Mouse (Mus musculus) spleen, embryonic (tissue): ENCODE results near the gene Slc1a2.

Experiments used
- CTCF ChIA-PET: fragments of 350-600 bp; sonication (Branson Sonifier 250); formaldehyde crosslinking; loops from one replicate; lab custom pipeline; 2022; lab: Charles Lee

The Slc1a2 gene

GRCm38 (mm10) chr2:102658163-102658660 lies at the start of gene Slc1a2:
Slc1a2 (plus strand) TSS chr2:102658659.
- CTCF ChIA-PET, result interaction anchor here (0.7 kb wide), 1 partner anchor 118 kb away, joined by 10 read pairs; no protein-coding TSS in a partner anchor

GRCm38 (mm10) chr2:102610485-102610884 lies 48.0 kb upstream of the Slc1a2 start:
- CTCF ChIA-PET, result no interaction called here

GRCm38 (mm10) chr2:102616637-102617036 lies 41.8 kb upstream of the Slc1a2 start:
- CTCF ChIA-PET, result no interaction called here

GRCm38 (mm10) chr2:102620744-102621429 lies 37.6 kb upstream of the Slc1a2 start:
- CTCF ChIA-PET, result no interaction called here

- CTCF ChIA-PET, result no interaction called here
These were observed 36.3 kb upstream of the Slc1a2 start for GRCm38 (mm10) chr2:102622176-102622575.

GRCm38 (mm10) chr2:102622943-102623342 lies 35.5 kb upstream of the Slc1a2 start:
- CTCF ChIA-PET, result no interaction called here

- CTCF ChIA-PET, result no interaction called here
These were observed 33.9 kb upstream of the Slc1a2 start for GRCm38 (mm10) chr2:102624538-102624937.

GRCm38 (mm10) chr2:102632361-102632760 lies 26.1 kb upstream of the Slc1a2 start:
- CTCF ChIA-PET, result no interaction called here

GRCm38 (mm10) chr2:102634010-102634409 lies 24.4 kb upstream of the Slc1a2 start:
- CTCF ChIA-PET, result no interaction called here

GRCm38 (mm10) chr2:102635523-102636060 lies 22.9 kb upstream of the Slc1a2 start:
- CTCF ChIA-PET, result no interaction called here

- CTCF ChIA-PET, result no interaction called here
These were observed 22.3 kb upstream of the Slc1a2 start for GRCm38 (mm10) chr2:102636116-102636600.

- CTCF ChIA-PET, result no interaction called here
These were observed 20.3 kb upstream of the Slc1a2 start for GRCm38 (mm10) chr2:102638140-102638539.

GRCm38 (mm10) chr2:102638690-102639089 lies 19.8 kb upstream of the Slc1a2 start:
- CTCF ChIA-PET, result no interaction called here

GRCm38 (mm10) chr2:102648845-102649500 lies 9.5 kb upstream of the Slc1a2 start:
- CTCF ChIA-PET, result no interaction called here

GRCm38 (mm10) chr2:102650322-102650721 lies 8.1 kb upstream of the Slc1a2 start:
- CTCF ChIA-PET, result no interaction called here

- CTCF ChIA-PET, result no interaction called here
These were observed 2.3 kb upstream of the Slc1a2 start for GRCm38 (mm10) chr2:102655966-102656725.

- CTCF ChIA-PET, result no interaction called here
These were observed 733 bp upstream of the Slc1a2 start for GRCm38 (mm10) chr2:102657726-102658125.

GRCm38 (mm10) chr2:102658661-102659520 lies 432 bp downstream of the Slc1a2 start:
- CTCF ChIA-PET, result interaction anchor here (0.7 kb wide), 1 partner anchor 118 kb away, joined by 10 read pairs; no protein-coding TSS in a partner anchor

- CTCF ChIA-PET, result interaction anchor here (0.6 kb wide), 1 partner anchor 445 kb away, joined by 9 read pairs; no protein-coding TSS in a partner anchor
These were observed 1.0 kb downstream of the Slc1a2 start for GRCm38 (mm10) chr2:102659521-102659830.

- CTCF ChIA-PET, result no interaction called here
These were observed 2.6 kb downstream of the Slc1a2 start for GRCm38 (mm10) chr2:102661052-102661451.

- CTCF ChIA-PET, result no interaction called here
These were observed 4.5 kb downstream of the Slc1a2 start for GRCm38 (mm10) chr2:102662911-102663310.
